Mouse (Mus musculus) macrophage (primary cell): ENCODE results near the gene Isg20l2. TPM values are rescaled to one million over a fixed set of nuclear protein-coding genes. Genes with fewer than 3 reads are reported as not detected.

Experiments
- H3K27ac ChIP-seq: fragments of 350-480 bp; formaldehyde crosslinking; 2 replicates; pipeline ENCODE4 v1.9.0; 2021
- H3K36me3 ChIP-seq: fragments of 350-480 bp; formaldehyde crosslinking; 2 replicates; pipeline ENCODE4 v1.9.0; 2021; ENCODE audit errors: inconsistent target
- H3K4me3 ChIP-seq: fragments of 350-480 bp; formaldehyde crosslinking; 2 replicates; pipeline ENCODE4 v1.9.0; 2021; ENCODE audit errors: inconsistent target
- H3K79me2 ChIP-seq: fragments of 350-480 bp; formaldehyde crosslinking; 2 replicates; pipeline ENCODE4 v1.9.0; 2021; ENCODE audit errors: inconsistent target
- WGBS: methylation state at CpG from one replicate; pipeline ENCODE4 v1.1.7; 2026; ENCODE audit warnings: inconsistent platforms; ENCODE audit not compliant: missing documents; 5-methylcytosine and 5-hydroxymethylcytosine counted together
- polyA plus RNA-seq: library from polyadenylated mRNA; stranded (reverse); fragments of 250-400 nt; gene quantifications from 3 replicates; pipeline ENCODE4 v1.2.4, GENCODE M21; 2018; ENCODE audit warnings: inconsistent platforms

The Isg20l2 gene
- polyA plus RNA-seq, 1 experiment from 2014 or later = 14.0 TPM

- H3K36me3 ChIP-seq = no peaks in the 10 kb centered on the region
- no peak overlapping the region for H3K4me3 ChIP-seq
- WGBS = 4% methylated on average over 8 of the region's 17 CpGs
- no peak overlapping the region for H3K27ac ChIP-seq
- H3K79me2 ChIP-seq = no peaks in the 10 kb centered on the region
Observed at GRCm38 (mm10) chr3:87947811-87948199, 17.7 kb downstream of the Isg20l2 start.

- no peaks in the 10 kb centered on the region for H3K36me3 ChIP-seq
- H3K27ac ChIP-seq = no peak within 1 kb of the TSS
- no peaks in the 10 kb centered on the region for H3K79me2 ChIP-seq
- no peak within 1 kb of the TSS for H3K4me3 ChIP-seq
- 4% methylated on average over 35 of the region's 35 CpGs for WGBS
Observed at GRCm38 (mm10) chr3:87948378-87949265, 18.5 kb downstream of the Isg20l2 start, which contains the start of gene Crabp2. Gene Crabp2, plus strand, starts transcription at chr3:87948666.

- H3K27ac ChIP-seq = no peak overlapping the region
- WGBS = 22% methylated on average over 15 of the region's 16 CpGs
Observed at GRCm38 (mm10) chr3:87949266-87949954, 19.3 kb downstream of the Isg20l2 start.

GRCm38 (mm10) chr3:87949955-87950515 lies 19.9 kb downstream of the Isg20l2 start:
- Histone ChIP-seq H3K36me3 (no peaks in the 10 kb centered on the region), H3K27ac (no peak overlapping the region), H3K79me2 (no peaks in the 10 kb centered on the region), H3K4me3 (no peak overlapping the region)
- 37% methylated on average over 13 of the region's 13 CpGs for WGBS

More at GRCm38 (mm10) chr3:87949266-87949954, 19.3 kb downstream of the Isg20l2 start:
- no peak overlapping the region for H3K4me3 ChIP-seq
- no peaks in the 10 kb centered on the region for H3K36me3 ChIP-seq
- H3K79me2 ChIP-seq = no peaks in the 10 kb centered on the region

GRCm38 (mm10) chr3:87951946-87952345 lies 21.8 kb downstream of the Isg20l2 start:
- WGBS = 22% methylated on average over 12 of the region's 12 CpGs
- Histone ChIP-seq H3K4me3 (no peak overlapping the region), H3K27ac (no peak overlapping the region)

GRCm38 (mm10) chr3:87952440-87952839 lies 22.3 kb downstream of the Isg20l2 start:
- Histone ChIP-seq H3K79me2 (no peaks in the 10 kb centered on the region), H3K27ac (no peak overlapping the region), H3K36me3 (no peaks in the 10 kb centered on the region), H3K4me3 (no peak overlapping the region)
- 7% methylated on average over 5 of the region's 5 CpGs for WGBS

More at GRCm38 (mm10) chr3:87951946-87952345, 21.8 kb downstream of the Isg20l2 start:
- Histone ChIP-seq H3K79me2 (no peaks in the 10 kb centered on the region), H3K36me3 (no peaks in the 10 kb centered on the region)

GRCm38 (mm10) chr3:87958056-87958455 lies 27.9 kb downstream of the Isg20l2 start:
- 80% methylated on average over 1 of the region's 1 CpGs for WGBS
- Histone ChIP-seq H3K4me3 (no peak overlapping the region), H3K36me3 (no peaks in the 10 kb centered on the region), H3K27ac (no peak overlapping the region), H3K79me2 (no peaks in the 10 kb centered on the region)

- 46% methylated on average over 4 of the region's 4 CpGs for WGBS
- H3K4me3 ChIP-seq = no peak overlapping the region
- no peaks in the 10 kb centered on the region for H3K36me3 ChIP-seq
- no peak overlapping the region for H3K27ac ChIP-seq
- no peaks in the 10 kb centered on the region for H3K79me2 ChIP-seq
Observed at GRCm38 (mm10) chr3:87958476-87958875, 28.4 kb downstream of the Isg20l2 start.

- Histone ChIP-seq H3K27ac (no peak overlapping the region), H3K4me3 (no peak overlapping the region)
- WGBS = 33% methylated on average over 1 of the region's 1 CpGs
Observed at GRCm38 (mm10) chr3:87958967-87959366, 28.9 kb downstream of the Isg20l2 start.

GRCm38 (mm10) chr3:87959371-87959770 lies 29.3 kb downstream of the Isg20l2 start:
- no peak overlapping the region for H3K4me3 ChIP-seq
- H3K79me2 ChIP-seq = no peaks in the 10 kb centered on the region
- H3K27ac ChIP-seq = no peak overlapping the region
- 78% methylated on average over 7 of the region's 7 CpGs for WGBS
- H3K36me3 ChIP-seq = no peaks in the 10 kb centered on the region

More at GRCm38 (mm10) chr3:87958967-87959366, 28.9 kb downstream of the Isg20l2 start:
- H3K36me3 ChIP-seq = no peaks in the 10 kb centered on the region
- H3K79me2 ChIP-seq = no peaks in the 10 kb centered on the region

GRCm38 (mm10) chr3:87960191-87960585 lies 30.1 kb downstream of the Isg20l2 start:
- H3K79me2 ChIP-seq = no peaks in the 10 kb centered on the region
- WGBS = 43% methylated on average over 10 of the region's 10 CpGs
- no peak overlapping the region for H3K4me3 ChIP-seq
- H3K36me3 ChIP-seq = no peaks in the 10 kb centered on the region
- no peak overlapping the region for H3K27ac ChIP-seq

GRCm38 (mm10) chr3:87960586-87961191 lies 30.6 kb downstream of the Isg20l2 start:
- WGBS = under 1% methylated on average over 27 of the region's 27 CpGs
- Histone ChIP-seq H3K27ac (no peak overlapping the region), H3K79me2 (no peaks in the 10 kb centered on the region), H3K36me3 (no peaks in the 10 kb centered on the region), H3K4me3 (no peak overlapping the region; the same call in 1 of the 2 replicates)

GRCm38 (mm10) chr3:87970184-87970938 lies 40.2 kb downstream of the Isg20l2 start:
- Histone ChIP-seq H3K36me3 (no peaks in the 10 kb centered on the region), H3K4me3 (peak overlapping the region; percentile 1; the same call in 1 of the 2 replicates), H3K27ac (no peak overlapping the region), H3K79me2 (no peaks in the 10 kb centered on the region)
- 6% methylated on average over 20 of the region's 21 CpGs for WGBS
